Comparison of ENCODE assay signal across 8 mouse cellular contexts in the genomic region with DNA sequence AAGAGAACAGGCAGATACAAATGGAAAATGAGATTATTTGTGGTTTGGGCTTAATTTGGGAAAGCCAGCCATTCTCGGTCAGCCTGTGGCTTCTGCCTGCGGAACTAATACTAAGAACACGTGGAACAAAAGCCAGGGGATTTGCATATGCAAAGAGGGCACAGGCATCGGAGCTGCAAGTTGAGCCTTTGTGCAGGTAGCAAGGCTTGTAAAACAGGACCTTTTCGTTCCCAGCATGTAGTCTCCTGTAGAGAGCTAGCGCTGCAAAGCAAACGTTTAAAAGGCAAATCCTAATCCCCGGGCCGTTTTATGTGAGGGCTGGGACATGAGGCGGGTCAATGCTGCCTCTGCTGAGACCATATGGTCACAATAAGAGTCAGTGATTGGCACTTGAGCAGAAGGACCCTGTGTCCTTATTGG. TPM values are rescaled to one million over a fixed set of nuclear protein-coding genes. Genes with fewer than 3 reads are reported as not detected.
DNase-seq lines count a peak whose midpoint lies in the region; ATAC-seq and TF ChIP-seq lines count a peak whose summit lies in the region.

No protein-coding gene starts in this region.

- H3K36me3 ChIP-seq in forebrain, embryonic 16.5 days (ENCODE audit: control insufficient read depth, insufficient read depth): peaks cover 12% of the 10 kb centered on the region
- H3K36me3 ChIP-seq in midbrain, embryonic 14.5 days (ENCODE audit: control insufficient read depth, insufficient read depth, low read length): peaks cover 31% of the 10 kb centered on the region

- TF ChIP-seq CTCF in gastrocnemius, adult 2 months (IDR thresholded peaks at IDR 0.05): no peak

- WGBS in forebrain, embryonic 16.5 days: under 1% methylated on average over 10 of the region's 10 CpGs
- WGBS in midbrain, embryonic 14.5 days: 0% methylated on average over 10 of the region's 10 CpGs

- ATAC-seq in forebrain, embryonic 16.5 days: peak; percentile 15
- peak; percentile 24; the same call in 1 of the 2 replicates for ATAC-seq in midbrain, embryonic 14.5 days (ENCODE audit: low FRiP score, low TSS enrichment)

- H3K9ac ChIP-seq in forebrain, embryonic 16.5 days (replicated peaks; ENCODE audit: low read depth, low read length): peak overlapping the region; percentile 84
- peak overlapping the region; percentile 63 for H3K9ac ChIP-seq in midbrain, embryonic 14.5 days (replicated peaks; ENCODE audit: low read length)

- H3K27me3 ChIP-seq in forebrain, embryonic 16.5 days (replicated peaks; ENCODE audit: control insufficient read depth, insufficient read depth, low read length): no peaks in the 10 kb centered on the region
- H3K27me3 ChIP-seq in midbrain, embryonic 14.5 days (ENCODE audit: control insufficient read depth, insufficient read depth, low read length): no peaks in the 10 kb centered on the region

- H3K27ac ChIP-seq in gastrocnemius, adult 2 months: peak overlapping the region; percentile 76
- H3K27ac ChIP-seq in forebrain, embryonic 16.5 days (ENCODE audit: low read length): peak overlapping the region; percentile 93
- peak overlapping the region; percentile 89 for H3K27ac ChIP-seq in midbrain, embryonic 14.5 days (replicated peaks; ENCODE audit: low read depth, low read length)

- H3K4me3 ChIP-seq in gastrocnemius, adult 2 months: peak overlapping the region; percentile 82
- peak overlapping the region; percentile 91 for H3K4me3 ChIP-seq in forebrain, embryonic 16.5 days (replicated peaks; ENCODE audit: low read length)
- H3K4me3 ChIP-seq in midbrain, embryonic 14.5 days (replicated peaks; ENCODE audit: low read depth, low read length): peak overlapping the region; percentile 66

- DNase-seq in gastrocnemius, adult 2 months: no peak
- no peak for DNase-seq in gastrocnemius, postnatal 14 days
- DNase-seq in R1 (ENCODE audit: low read depth, low spot score): peak; percentile 95
- peak; percentile 24 for DNase-seq in kidney, postnatal 14 days
- DNase-seq in midbrain, embryonic 14.5 days: peak; percentile 64
- DNase-seq in urinary bladder, postnatal 4 days (ENCODE audit: low spot score in 2 of 2): no peak
- DNase-seq in Muller cell, postnatal 12 days (ENCODE audit: inconsistent ontology term): no peak

- intact Hi-C loops in gastrocnemius, adult 2 months (cut with DNase I): no loop called here
- intact Hi-C loops in gastrocnemius, postnatal 14 days (cut with DNase I; ENCODE audit: low total_unique reads): no loop called here

- H3K4me2 ChIP-seq in forebrain, embryonic 16.5 days (ENCODE audit: low read length): peak overlapping the region; percentile 87
- H3K4me2 ChIP-seq in midbrain, embryonic 14.5 days (ENCODE audit: low read length): peak overlapping the region; percentile 75

- no peaks in the 10 kb centered on the region for H3K9me3 ChIP-seq in forebrain, embryonic 16.5 days (ENCODE audit: control insufficient read depth, low read length)
- H3K9me3 ChIP-seq in midbrain, embryonic 14.5 days (ENCODE audit: control insufficient read depth, low read length): no peaks in the 10 kb centered on the region

- peaks cover 14% of the 10 kb centered on the region for H3K4me1 ChIP-seq in forebrain, embryonic 16.5 days (replicated peaks; ENCODE audit: control insufficient read depth, insufficient read depth, low read length)
- H3K4me1 ChIP-seq in midbrain, embryonic 14.5 days (ENCODE audit: control insufficient read depth, insufficient read depth, low read length): peaks cover 15% of the 10 kb centered on the region

RNA-seq across cellular contexts. Expression of a gene that starts 0.6 kb away (rescaled TPM):
- total RNA-seq in gastrocnemius, adult 2 months (2021): under 1 TPM; 0.36 to 0.43 TPM
- total RNA-seq in gastrocnemius, postnatal 14 days (2021): under 1 TPM; 0.64 to 0.88 TPM
- 12.5 TPM in 2 replicates for polyA plus RNA-seq in forebrain, embryonic 16.5 days (2015; fragmentation: Nextera tagmentation; extraction: Ambion mirVana)
- polyA plus RNA-seq in midbrain, embryonic 14.5 days (2014; fragmentation: Nextera tagmentation; extraction: Ambion mirVana): 7.0 and 10.3 TPM in 2 replicates

RNA-seq across cellular contexts. Expression of a gene that starts 16.7 kb away (rescaled TPM):
- 1 to 10 TPM; 3.1 to 4.9 TPM for total RNA-seq in gastrocnemius, adult 2 months (2021)
- 1 to 10 TPM; 3.7 to 5.6 TPM for total RNA-seq in gastrocnemius, postnatal 14 days (2021)
- polyA plus RNA-seq in forebrain, embryonic 16.5 days (2015; fragmentation: Nextera tagmentation; extraction: Ambion mirVana): 18.5 and 20.9 TPM in 2 replicates
- polyA plus RNA-seq in midbrain, embryonic 14.5 days (2014; fragmentation: Nextera tagmentation; extraction: Ambion mirVana): 14.5 and 19.4 TPM in 2 replicates

RNA-seq across cellular contexts. Expression of a gene that starts 18.4 kb away (rescaled TPM):
- total RNA-seq in gastrocnemius, adult 2 months (2021): 1 to 10 TPM; 1.4 TPM
- 1 to 10 TPM; 1.7 to 2.1 TPM for total RNA-seq in gastrocnemius, postnatal 14 days (2021)
- 0.92 and 1.9 TPM in 2 replicates for polyA plus RNA-seq in forebrain, embryonic 16.5 days (2015; fragmentation: Nextera tagmentation; extraction: Ambion mirVana)
- 0.38 and 0.65 TPM in 2 replicates for polyA plus RNA-seq in midbrain, embryonic 14.5 days (2014; fragmentation: Nextera tagmentation; extraction: Ambion mirVana)

RNA-seq across cellular contexts. Expression of a gene that starts 44.3 kb away (rescaled TPM):
- not detected for total RNA-seq in gastrocnemius, adult 2 months (2021)
- total RNA-seq in gastrocnemius, postnatal 14 days (2021): not detected
- polyA plus RNA-seq in forebrain, embryonic 16.5 days (2015; fragmentation: Nextera tagmentation; extraction: Ambion mirVana): 0.23 and 0.26 TPM in 2 replicates
- 0.27 and 0.54 TPM in 2 replicates for polyA plus RNA-seq in midbrain, embryonic 14.5 days (2014; fragmentation: Nextera tagmentation; extraction: Ambion mirVana)

RNA-seq across cellular contexts. Expression of a gene that starts 56.9 kb away (rescaled TPM):
- total RNA-seq in gastrocnemius, adult 2 months (2021): not detected
- not detected for total RNA-seq in gastrocnemius, postnatal 14 days (2021)
- not detected in 2 replicates for polyA plus RNA-seq in forebrain, embryonic 16.5 days (2015; fragmentation: Nextera tagmentation; extraction: Ambion mirVana)
- not detected in 2 replicates for polyA plus RNA-seq in midbrain, embryonic 14.5 days (2014; fragmentation: Nextera tagmentation; extraction: Ambion mirVana)

Comparison
In these comparisons a context has a peak if more than half of its experiments do, and no peak if none do; other contexts are left out.
1. DNase-seq: peak in R1 (single experiment), kidney, postnatal 14 days (single experiment) and midbrain, embryonic 14.5 days (single experiment); none in gastrocnemius, adult 2 months (single experiment), gastrocnemius, postnatal 14 days (single experiment), urinary bladder, postnatal 4 days (0 of 2) and Muller cell, postnatal 12 days (single experiment).
2. Peak in every context shown above with its lines, with median percentiles within 50 percentile points of each other: H3K27ac ChIP-seq and H3K4me3 ChIP-seq.